Mouse (Mus musculus) CD8-positive naive resting alpha-beta T cell, adult 57 days (primary cell): ENCODE data around the gene Aipl1. TPM values are rescaled to one million over a fixed set of nuclear protein-coding genes. Genes with fewer than 3 reads are reported as not detected.

Source experiments
- total RNA-seq: library from RNA; stranded (reverse); gene quantifications from one replicate; pipeline ENCODE4 v1.2.4, GENCODE M21; 2023

Aipl1 gene
- not detected for total RNA-seq

GRCm38 (mm10) chr11:72037409-72037808 is at the start of gene Aipl1:
Aipl1 (minus strand) TSS chr11:72037509.

GRCm38 (mm10) chr11:72041768-72042607 is 4.7 kb upstream of the Aipl1 start, which contains the start of gene Pimreg:
Pimreg (plus strand) TSS chr11:72042032.

Other genes starting within 250 kb of the Aipl1 start
- gene Pimreg, start 4.5 kb upstream of the Aipl1 start, total RNA-seq: 0.83 TPM
- 0.46 TPM for gene Pitpnm3, start 98.3 kb upstream of the Aipl1 start, total RNA-seq
- gene Gm43951, start 169.3 kb upstream of the Aipl1 start, total RNA-seq: 1.9 TPM
- gene 4933427D14Rik, start 169.9 kb upstream of the Aipl1 start, total RNA-seq: 17.2 TPM
- 23.3 TPM for gene Txndc17, start 170.0 kb upstream of the Aipl1 start, total RNA-seq
- gene Med31, start 178.1 kb upstream of the Aipl1 start, total RNA-seq: 24.3 TPM
- not detected for gene Slc13a5, start 229.7 kb upstream of the Aipl1 start, total RNA-seq